Mouse (Mus musculus) retina, embryonic 14.5 days (tissue): ENCODE data around the gene Ube3b.
A peak's percentile ranks its signal among the peaks of the same experiment; 100 is the strongest.

Source experiments
- DNase-seq: peaks from one replicate; pipeline ENCODE4 v3.0.0-alpha.2; 2015; ENCODE audit warnings: low spot score

Gene Ube3b

GRCm38 (mm10) chr5:114380209-114381012 is at the start of gene Ube3b, which contains the start of gene Kctd10:
Gene Ube3b (plus strand): TSS chr5:114380607.
Gene Kctd10 (minus strand): TSS chr5:114380508.
- peak; percentile 92 for DNase-seq

GRCm38 (mm10) chr5:114342996-114343395 is 37.4 kb upstream of the Ube3b start:
- no peak for DNase-seq

- no peak for DNase-seq
Observed at GRCm38 (mm10) chr5:114343612-114344011, 36.8 kb upstream of the Ube3b start.

- DNase-seq, result no peak
Observed at GRCm38 (mm10) chr5:114345538-114345937, 34.9 kb upstream of the Ube3b start.

GRCm38 (mm10) chr5:114347005-114347404 is 33.4 kb upstream of the Ube3b start:
- DNase-seq, result no peak

GRCm38 (mm10) chr5:114351490-114351889 is 28.9 kb upstream of the Ube3b start:
- no peak for DNase-seq

- DNase-seq, result peak; percentile 78
Observed at GRCm38 (mm10) chr5:114356250-114356935, 24.0 kb upstream of the Ube3b start.

GRCm38 (mm10) chr5:114356936-114357751 is 23.3 kb upstream of the Ube3b start:
- DNase-seq, result peak; percentile 15

GRCm38 (mm10) chr5:114358833-114359232 is 21.6 kb upstream of the Ube3b start:
- peak; percentile 56 for DNase-seq

- no peak for DNase-seq
Observed at GRCm38 (mm10) chr5:114359586-114359985, 20.8 kb upstream of the Ube3b start.

GRCm38 (mm10) chr5:114360968-114361367 is 19.4 kb upstream of the Ube3b start:
- no peak for DNase-seq

GRCm38 (mm10) chr5:114365043-114365752 is 15.2 kb upstream of the Ube3b start:
- no peak for DNase-seq

GRCm38 (mm10) chr5:114368121-114368520 is 12.3 kb upstream of the Ube3b start:
- no peak for DNase-seq

GRCm38 (mm10) chr5:114368803-114369496 is 11.5 kb upstream of the Ube3b start:
- DNase-seq, result no peak

GRCm38 (mm10) chr5:114369921-114370320 is 10.5 kb upstream of the Ube3b start:
- no peak for DNase-seq

- no peak for DNase-seq
Observed at GRCm38 (mm10) chr5:114370371-114370776, 10.0 kb upstream of the Ube3b start.

GRCm38 (mm10) chr5:114371331-114371730 is 9.1 kb upstream of the Ube3b start:
- no peak for DNase-seq

- DNase-seq, result no peak
Observed at GRCm38 (mm10) chr5:114371731-114372473, 8.5 kb upstream of the Ube3b start.

GRCm38 (mm10) chr5:114372565-114372964 is 7.8 kb upstream of the Ube3b start:
- DNase-seq, result no peak

GRCm38 (mm10) chr5:114373174-114373573 is 7.2 kb upstream of the Ube3b start:
- no peak for DNase-seq
